Comparison of ENCODE assay signal across 8 mouse cellular contexts in the genomic region with DNA sequence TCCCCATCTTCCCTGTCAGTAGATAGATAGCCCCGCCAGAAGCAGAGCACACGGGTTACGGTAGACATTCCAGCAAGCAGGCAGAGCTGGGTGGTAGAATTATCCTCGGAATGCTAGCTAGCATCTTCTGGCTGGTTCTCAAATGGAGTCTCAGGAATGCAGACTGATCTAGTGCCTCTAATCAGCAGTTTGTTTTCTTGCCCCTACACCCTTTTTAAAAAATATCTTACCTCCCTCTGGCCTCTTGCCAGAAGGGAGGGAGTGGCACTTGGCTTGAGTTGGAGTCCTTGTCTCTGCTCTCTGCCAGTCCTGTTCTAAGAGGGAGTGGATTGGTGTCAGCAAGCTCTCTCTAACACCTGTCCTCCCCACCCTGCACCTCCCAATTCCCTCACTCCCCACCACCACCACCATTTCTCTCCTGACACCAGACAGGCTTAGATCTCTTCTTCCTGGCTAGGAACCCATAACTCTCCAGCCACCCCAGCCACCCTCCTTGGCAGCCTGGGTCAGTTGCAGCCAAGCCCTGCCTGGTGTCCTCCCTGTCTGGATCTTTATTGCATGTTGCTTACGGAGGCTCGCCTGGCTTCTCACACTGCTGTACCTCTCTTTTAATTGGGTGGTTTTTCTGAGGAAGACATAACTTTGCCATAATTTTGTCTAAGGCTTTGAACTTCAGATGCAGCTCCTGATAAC.
A peak's percentile ranks its signal among the peaks of the same experiment; 100 is the strongest.
DNase-seq lines count a peak whose midpoint lies in the region; ATAC-seq and TF ChIP-seq lines count a peak whose summit lies in the region.
"Had no signal": no experiment of that assay in that cellular context is flagged by ENCODE, and none has a peak within 500 bp of the region (broad histone marks: within the 10 kb centered on the region; RNA-seq: fewer than 3 reads in every experiment).

No protein-coding gene starts in this region.

- in situ Hi-C loops in Patski (cut with MboI; ENCODE audit: low pct_unique_long_range_greater_than_20kb), result no loop called here

- POLR2A ChIA-PET in Patski (lab: Charles Lee), result no interaction called here

- no peaks in the 10 kb centered on the region for H3K27me3 ChIP-seq in Patski
- no peaks in the 10 kb centered on the region for H3K27me3 ChIP-seq in embryonic facial prominence, embryonic 13.5 days
- H3K27me3 ChIP-seq in intestine, embryonic 15.5 days (replicated peaks), result no peaks in the 10 kb centered on the region
- H3K27me3 ChIP-seq in forebrain, embryonic 16.5 days (replicated peaks; ENCODE audit: control insufficient read depth, insufficient read depth, low read length), result no peaks in the 10 kb centered on the region
- H3K27me3 ChIP-seq in forebrain, embryonic 10.5 days (ENCODE audit: poor library complexity, severe bottlenecking), result no peaks in the 10 kb centered on the region

- peaks cover 11% of the 10 kb centered on the region; the same call in 1 of the 2 replicates for H3K36me3 ChIP-seq in embryonic facial prominence, embryonic 13.5 days
- H3K36me3 ChIP-seq in intestine, embryonic 15.5 days, result no peaks in the 10 kb centered on the region
- H3K36me3 ChIP-seq in forebrain, embryonic 16.5 days (ENCODE audit: control insufficient read depth, insufficient read depth), result no peaks in the 10 kb centered on the region
- 0 out of 2 replicates have a peak, but pooled peaks cover 3% of the 10 kb centered on the region for H3K36me3 ChIP-seq in forebrain, embryonic 10.5 days (replicated peaks)

- H3K9ac ChIP-seq in embryonic facial prominence, embryonic 13.5 days, result no peak overlapping the region
- H3K9ac ChIP-seq in intestine, embryonic 15.5 days, result no peak overlapping the region
- no peak overlapping the region for H3K9ac ChIP-seq in forebrain, embryonic 16.5 days (replicated peaks; ENCODE audit: low read depth, low read length)

- H3K4me3 ChIP-seq in embryonic facial prominence, embryonic 13.5 days, result no peak overlapping the region
- H3K4me3 ChIP-seq in intestine, embryonic 15.5 days (replicated peaks), result no peak overlapping the region
- no peak overlapping the region for H3K4me3 ChIP-seq in forebrain, embryonic 16.5 days (replicated peaks; ENCODE audit: low read length)
- no peak overlapping the region for H3K4me3 ChIP-seq in forebrain, embryonic 10.5 days

- no peak for DNase-seq in Patski (ENCODE audit: low read depth, low spot score)
- DNase-seq in lung, postnatal 14 days, result peak; percentile 39
- no peak for DNase-seq in forebrain, embryonic 10.5 days (ENCODE audit: extremely low spot score, low spot score)
- DNase-seq: cerebellum, adult 11 months had no signal

- CTCF ChIA-PET in Patski (lab: Charles Lee), result interaction anchor here (1.9 kb wide), 1 partner anchor 13 kb away, joined by 4 read pairs; no protein-coding TSS in a partner anchor

- no peaks in the 10 kb centered on the region for H3K9me3 ChIP-seq in embryonic facial prominence, embryonic 13.5 days
- H3K9me3 ChIP-seq in intestine, embryonic 15.5 days, result no peaks in the 10 kb centered on the region
- H3K9me3 ChIP-seq in forebrain, embryonic 16.5 days (ENCODE audit: control insufficient read depth, low read length), result no peaks in the 10 kb centered on the region
- H3K9me3 ChIP-seq in forebrain, embryonic 10.5 days, result no peaks in the 10 kb centered on the region

- no peak for TF ChIP-seq CTCF in Patski (IDR thresholded peaks at IDR 0.05)

- 28% methylated on average over 6 of the region's 6 CpGs for WGBS in embryonic facial prominence, embryonic 13.5 days
- WGBS in intestine, embryonic 15.5 days, result 35% methylated on average over 6 of the region's 6 CpGs
- WGBS in forebrain, embryonic 16.5 days, result 74% methylated on average over 6 of the region's 6 CpGs
- 77% methylated on average over 6 of the region's 6 CpGs for WGBS in forebrain, embryonic 10.5 days

- peak overlapping the region; percentile 19; the same call in 1 of the 2 replicates for H3K27ac ChIP-seq in embryonic facial prominence, embryonic 13.5 days
- H3K27ac ChIP-seq in intestine, embryonic 15.5 days, result peak overlapping the region; percentile 27; the same call in 1 of the 2 replicates
- no peak overlapping the region for H3K27ac ChIP-seq in forebrain, embryonic 16.5 days (ENCODE audit: low read length)
- H3K27ac ChIP-seq in forebrain, embryonic 10.5 days, result no peak overlapping the region

- ATAC-seq in Patski, result peak; percentile 68
- ATAC-seq in embryonic facial prominence, embryonic 13.5 days (ENCODE audit: insufficient number of reproducible peaks, insufficient read depth, low FRiP score, low TSS enrichment, low read depth), result peak; percentile 67
- peak; percentile 71 for ATAC-seq in intestine, embryonic 15.5 days
- ATAC-seq in forebrain, embryonic 16.5 days, result no peak
- no peak for ATAC-seq in monocyte, adult 5-6 weeks (replicated peaks; ENCODE audit: insufficient number of reproducible peaks, low FRiP score, low TSS enrichment, poor library complexity, severe bottlenecking)

- H3K4me1 ChIP-seq in embryonic facial prominence, embryonic 13.5 days, result peaks cover 11% of the 10 kb centered on the region
- peaks cover 6% of the 10 kb centered on the region; the same call in 1 of the 2 replicates for H3K4me1 ChIP-seq in intestine, embryonic 15.5 days (replicated peaks)
- H3K4me1 ChIP-seq in forebrain, embryonic 16.5 days (replicated peaks; ENCODE audit: control insufficient read depth, insufficient read depth, low read length), result no peaks in the 10 kb centered on the region
- H3K4me1 ChIP-seq in forebrain, embryonic 10.5 days, result 0 out of 2 replicates have a peak, but pooled peaks cover 3% of the 10 kb centered on the region

- H3K4me2 ChIP-seq in embryonic facial prominence, embryonic 13.5 days, result no peak overlapping the region
- no peak overlapping the region for H3K4me2 ChIP-seq in intestine, embryonic 15.5 days (replicated peaks)
- H3K4me2 ChIP-seq in forebrain, embryonic 16.5 days (ENCODE audit: low read length), result no peak overlapping the region

Comparison
In these comparisons a context has a peak if more than half of its experiments do, and no peak if none do; other contexts are left out.
1. ATAC-seq: peak in Patski (single experiment), embryonic facial prominence, embryonic 13.5 days (single experiment) and intestine, embryonic 15.5 days (single experiment); none in forebrain, embryonic 16.5 days (single experiment) and monocyte, adult 5-6 weeks (single experiment).
2. H3K27ac ChIP-seq: peak in embryonic facial prominence, embryonic 13.5 days (single experiment) and intestine, embryonic 15.5 days (single experiment); none in forebrain, embryonic 16.5 days (single experiment) and forebrain, embryonic 10.5 days (single experiment).